Mouse (Mus musculus) bone marrow, adult 2 months (tissue): ENCODE data around the gene Tom1.

Experiments
- CTCF ChIP-seq: fragments of 200-500 bp; IDR thresholded peaks from 2 replicates; pipeline ENCODE4 v1.5.1; 2011; ENCODE audit warnings: low read length, control low read depth; ENCODE audit not compliant: control insufficient read depth, insufficient read depth
- POLR2A ChIP-seq: fragments of 200-500 bp; IDR thresholded peaks from 2 replicates; pipeline ENCODE4 v1.6.1; 2011; ENCODE audit warnings: low read depth, mild to moderate bottlenecking, control low read depth, low read length, borderline replicate concordance; ENCODE audit not compliant: control insufficient read depth

DNA sequence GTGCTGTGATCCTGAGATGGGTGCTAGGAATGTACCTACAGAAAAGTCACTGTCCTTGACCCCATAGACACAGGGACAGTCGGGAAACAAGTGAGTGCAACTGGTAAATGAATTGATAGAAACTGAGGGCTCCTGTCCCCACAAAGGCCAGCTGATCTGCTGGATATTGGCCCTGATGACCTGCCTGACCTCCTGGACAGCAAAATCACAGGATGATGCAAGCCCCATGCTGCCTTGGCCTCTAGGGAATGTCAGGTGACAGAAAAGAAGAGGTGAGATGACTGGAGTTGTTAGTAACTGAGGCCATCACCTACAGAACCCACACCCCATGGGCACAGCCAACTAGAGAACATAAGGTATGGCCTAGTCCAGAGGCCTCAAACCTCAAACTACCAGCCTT lies 44.7 kb downstream of the Tom1 start:
- TF ChIP-seq CTCF (no peak), POLR2A (no peak)
